Mouse (Mus musculus) olfactory bulb, adult 2 months (tissue): Measurements from ENCODE around the gene Lmx1a. TPM values are rescaled to one million over a fixed set of nuclear protein-coding genes. Genes with fewer than 3 reads are reported as not detected.

ENCODE experiments used
- H3K27ac ChIP-seq: fragments of 200-500 bp; 2 replicates; pipeline ENCODE4 v1.5.1; 2012; ENCODE audit warnings: low read depth, low read length; ENCODE audit not compliant: insufficient read depth
- H3K4me1 ChIP-seq: fragments of 200-500 bp; 2 replicates; pipeline ENCODE4 v1.6.1; 2012; ENCODE audit warnings: low read length; ENCODE audit not compliant: control insufficient read depth, insufficient read depth
- H3K4me3 ChIP-seq: fragments of 200-500 bp; 2 replicates; pipeline ENCODE4 v1.5.1; 2012; ENCODE audit warnings: mild to moderate bottlenecking, low read depth, low read length, moderate library complexity; ENCODE audit not compliant: insufficient read depth
- CTCF ChIP-seq: fragments of 200-500 bp; IDR thresholded peaks from 2 replicates; pipeline ENCODE4 v1.5.1; 2012; ENCODE audit warnings: low read depth, mild to moderate bottlenecking, low read length, moderate library complexity; ENCODE audit not compliant: insufficient read depth
- POLR2A ChIP-seq: fragments of 200-500 bp; IDR thresholded peaks from 2 replicates; pipeline ENCODE4 v1.6.1; 2012; ENCODE audit warnings: mild to moderate bottlenecking, low read depth, low read length, moderate library complexity; ENCODE audit not compliant: insufficient read depth
- WGBS: fragments of 180-500 bp; shearing (Covaris S2); methylation state at CpG from one replicate; pipeline ENCODE4 v1.1.7; 2018; 5-methylcytosine and 5-hydroxymethylcytosine counted together
- polyA plus RNA-seq: library from polyadenylated mRNA; stranded (reverse); fragments of >200 nt; gene quantifications from 2 replicates; pipeline ENCODE4 v1.2.4, GENCODE M21; 2012; ENCODE audit warnings: low replicate concordance; ENCODE audit not compliant: missing spikeins, insufficient read depth, insufficient read length

Lmx1a gene
- polyA plus RNA-seq, 1 experiment = not detected

GRCm38 (mm10) chr1:167715730-167716341, 26.8 kb downstream of the Lmx1a start:
- H3K4me3 ChIP-seq = no peak overlapping the region
- WGBS = 88% methylated on average over 6 of the region's 6 CpGs
- no peaks in the 10 kb centered on the region for H3K4me1 ChIP-seq
- no peak for TF ChIP-seq POLR2A
- no peak for TF ChIP-seq CTCF
- H3K27ac ChIP-seq = no peak overlapping the region

- Histone ChIP-seq H3K4me3 (no peak overlapping the region), H3K27ac (no peak overlapping the region), H3K4me1 (peaks cover 4% of the 10 kb centered on the region; the same call in 1 of the 2 replicates)
- no peak for TF ChIP-seq POLR2A
- 50% methylated on average over 6 of the region's 6 CpGs for WGBS
These were observed 45.4 kb downstream of the Lmx1a start for GRCm38 (mm10) chr1:167734471-167734870.

GRCm38 (mm10) chr1:167736793-167737192, 47.8 kb downstream of the Lmx1a start:
- no peak for TF ChIP-seq CTCF
- no peak for TF ChIP-seq POLR2A
- WGBS = 45% methylated on average over 3 of the region's 3 CpGs
- Histone ChIP-seq H3K27ac (no peak overlapping the region), H3K4me1 (peaks cover 4% of the 10 kb centered on the region; the same call in 1 of the 2 replicates), H3K4me3 (no peak overlapping the region)

- no peak for TF ChIP-seq POLR2A
- TF ChIP-seq CTCF = no peak
- Histone ChIP-seq H3K27ac (no peak overlapping the region), H3K4me1 (peaks cover 4% of the 10 kb centered on the region; the same call in 1 of the 2 replicates), H3K4me3 (no peak overlapping the region)
- 86% methylated on average over 7 of the region's 7 CpGs for WGBS
These were observed 50.2 kb downstream of the Lmx1a start for GRCm38 (mm10) chr1:167739286-167739685.

GRCm38 (mm10) chr1:167746676-167747075, 57.6 kb downstream of the Lmx1a start:
- no peaks in the 10 kb centered on the region; the same call in 1 of the 2 replicates for H3K4me1 ChIP-seq
- H3K4me3 ChIP-seq = no peak overlapping the region
- TF ChIP-seq POLR2A (no peak), CTCF (no peak)
- no peak overlapping the region for H3K27ac ChIP-seq
- 64% methylated on average over 6 of the region's 6 CpGs for WGBS

- H3K27ac ChIP-seq = no peak overlapping the region
- WGBS = 58% methylated on average over 5 of the region's 5 CpGs
- H3K4me3 ChIP-seq = no peak overlapping the region
- H3K4me1 ChIP-seq = peaks cover 5% of the 10 kb centered on the region; the same call in 1 of the 2 replicates
- TF ChIP-seq CTCF (no peak), POLR2A (no peak)
These were observed 63.6 kb downstream of the Lmx1a start for GRCm38 (mm10) chr1:167752661-167753060.

GRCm38 (mm10) chr1:167754085-167754484, 65.0 kb downstream of the Lmx1a start:
- TF ChIP-seq CTCF (no peak), POLR2A (no peak)
- Histone ChIP-seq H3K4me3 (no peak overlapping the region), H3K4me1 (peaks cover 5% of the 10 kb centered on the region; the same call in 1 of the 2 replicates), H3K27ac (no peak overlapping the region)
- WGBS = 76% methylated on average over 4 of the region's 4 CpGs

GRCm38 (mm10) chr1:167754636-167755522, 65.8 kb downstream of the Lmx1a start:
- H3K4me1 ChIP-seq = peaks cover 5% of the 10 kb centered on the region; the same call in 1 of the 2 replicates
- 39% methylated on average over 14 of the region's 14 CpGs for WGBS
- H3K4me3 ChIP-seq = no peak overlapping the region
- H3K27ac ChIP-seq = no peak overlapping the region
- TF ChIP-seq POLR2A = no peak
- TF ChIP-seq CTCF = no peak

- no peak for TF ChIP-seq CTCF
- TF ChIP-seq POLR2A = no peak
- 92% methylated on average over 8 of the region's 8 CpGs for WGBS
- no peak overlapping the region for H3K27ac ChIP-seq
- peaks cover 5% of the 10 kb centered on the region; the same call in 1 of the 2 replicates for H3K4me1 ChIP-seq
- no peak overlapping the region for H3K4me3 ChIP-seq
These were observed 69.2 kb downstream of the Lmx1a start for GRCm38 (mm10) chr1:167758208-167758607.
